Mouse (Mus musculus) gastrocnemius, postnatal 10 days (tissue): Measurements from ENCODE around the gene Plpp1. TPM values are rescaled to one million over a fixed set of nuclear protein-coding genes. Genes with fewer than 3 reads are reported as not detected.

Source experiments
- DNase-seq: peaks from one replicate; pipeline ENCODE4 v3.0.0; 2021; ENCODE audit warnings: mixed read lengths
- long read RNA-seq, 2 experiments: library from polyadenylated mRNA; stranded (forward); transcript quantifications; one replicate each; pipeline ENCODE4 v2.0.0; 2021
- total RNA-seq, 2 experiments: library from RNA; stranded (reverse); gene quantifications; 2 replicates each; pipeline ENCODE4 v1.2.3; 2021

Plpp1 gene
- total RNA-seq = 10 to 100 TPM; 78.3 to 89.9 TPM
- long read RNA-seq, experiment 1, transcript Plpp1-202 (6 exons, 1,272 nt) = minor isoform, 56 of 137 reads
- long read RNA-seq, experiment 1, transcript Plpp1-201 (6 exons, 1,598 nt) = major isoform, 69 of 137 reads
- long read RNA-seq, experiment 1, partial matches to known transcripts = 2 of 137 reads
- long read RNA-seq, experiment 1, other reads (novel, unspliced or antisense) = 10 of 137 reads
- long read RNA-seq, experiment 2, transcript Plpp1-201 (6 exons, 1,598 nt) = major isoform, 73 of 162 reads
- long read RNA-seq, experiment 2, transcript Plpp1-202 (6 exons, 1,272 nt) = minor isoform, 72 of 162 reads
- long read RNA-seq, experiment 2, partial matches to known transcripts = 1 of 162 reads
- long read RNA-seq, experiment 2, other reads (novel, unspliced or antisense) = 16 of 162 reads

DNA sequence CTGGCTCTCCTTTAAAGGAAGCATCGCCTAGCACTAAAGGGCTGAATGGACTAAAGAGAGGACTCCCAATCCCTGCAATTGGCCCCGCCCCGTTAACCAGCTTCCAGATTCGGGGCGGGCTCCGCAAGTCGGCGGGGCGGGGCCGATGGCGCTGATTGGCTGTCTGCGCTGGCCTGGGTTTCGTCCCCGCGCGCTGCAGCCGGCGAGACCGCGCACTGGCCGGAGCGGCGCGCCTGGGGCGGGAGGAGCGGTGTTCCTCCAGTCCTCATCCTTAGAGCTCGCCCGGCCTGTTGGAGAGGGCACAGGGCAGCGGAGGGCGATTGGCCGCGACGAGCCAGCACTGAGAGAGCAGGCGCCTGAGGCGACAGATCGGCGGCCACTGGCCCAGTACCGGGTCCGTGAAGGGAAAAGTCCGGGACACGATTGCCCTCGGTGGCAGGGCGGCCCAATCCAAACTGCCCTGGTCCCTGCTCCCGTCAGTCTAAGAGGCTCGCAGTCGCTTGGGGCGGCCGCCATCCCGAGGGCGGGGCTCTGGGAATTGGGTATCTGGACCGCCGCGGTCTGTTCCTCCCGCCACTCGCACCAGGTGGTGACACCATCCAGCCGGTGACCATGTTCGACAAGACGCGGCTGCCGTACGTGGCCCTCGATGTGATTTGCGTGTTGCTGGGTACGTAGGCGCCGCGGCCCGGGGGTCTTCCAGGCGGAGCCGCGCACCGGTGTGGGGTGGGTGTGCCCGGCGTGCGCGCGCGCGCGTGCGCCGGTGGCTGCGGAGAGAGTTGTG is at the start of gene Plpp1:
Plpp1 (plus strand) TSS at position 196 of the 784 bp plus-strand sequence.
- DNase-seq = peak; percentile 98

DNA sequence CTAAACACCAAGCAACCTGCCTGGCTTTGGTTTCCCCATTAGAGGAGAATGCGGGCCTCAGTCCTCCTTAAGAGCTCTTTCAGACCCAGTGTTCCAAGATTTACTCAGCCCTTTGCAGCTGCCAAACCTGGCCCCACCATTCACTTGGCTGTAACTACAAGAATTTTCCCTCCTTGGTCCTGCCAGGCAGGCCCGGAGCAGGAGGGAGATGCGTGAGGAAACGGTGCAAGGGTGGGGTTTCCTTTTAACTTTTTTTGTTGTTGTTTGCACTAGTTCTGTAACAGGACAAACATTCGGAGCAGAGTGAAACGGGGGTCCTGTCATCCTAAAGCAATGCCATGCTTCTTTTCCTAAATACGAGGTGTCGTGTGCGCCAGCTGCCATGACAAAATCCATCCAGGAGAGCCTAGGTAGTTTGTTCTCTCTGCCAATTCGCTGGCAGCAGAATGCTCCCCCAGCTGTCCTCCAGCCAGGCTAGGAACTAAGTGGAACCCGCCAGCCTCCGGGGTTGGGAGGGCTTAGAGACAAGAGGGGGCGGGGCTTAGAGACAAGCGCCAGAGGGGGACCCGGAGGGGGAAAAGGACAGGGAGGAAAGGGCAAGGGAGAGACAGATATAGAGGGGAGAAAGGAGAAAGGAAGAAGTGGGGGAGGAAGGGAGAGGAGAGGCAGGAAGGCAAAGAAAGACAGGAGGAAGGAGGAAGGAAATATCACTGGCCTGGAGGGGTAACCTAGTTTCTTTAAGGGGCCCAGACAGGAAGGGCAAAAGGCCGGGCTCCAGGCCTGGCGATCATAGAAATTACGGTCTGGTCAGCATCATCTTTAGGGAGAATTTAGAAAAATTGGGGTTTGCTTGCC is 48.9 kb upstream of the Plpp1 start:
- DNase-seq = peak; percentile 73

DNA sequence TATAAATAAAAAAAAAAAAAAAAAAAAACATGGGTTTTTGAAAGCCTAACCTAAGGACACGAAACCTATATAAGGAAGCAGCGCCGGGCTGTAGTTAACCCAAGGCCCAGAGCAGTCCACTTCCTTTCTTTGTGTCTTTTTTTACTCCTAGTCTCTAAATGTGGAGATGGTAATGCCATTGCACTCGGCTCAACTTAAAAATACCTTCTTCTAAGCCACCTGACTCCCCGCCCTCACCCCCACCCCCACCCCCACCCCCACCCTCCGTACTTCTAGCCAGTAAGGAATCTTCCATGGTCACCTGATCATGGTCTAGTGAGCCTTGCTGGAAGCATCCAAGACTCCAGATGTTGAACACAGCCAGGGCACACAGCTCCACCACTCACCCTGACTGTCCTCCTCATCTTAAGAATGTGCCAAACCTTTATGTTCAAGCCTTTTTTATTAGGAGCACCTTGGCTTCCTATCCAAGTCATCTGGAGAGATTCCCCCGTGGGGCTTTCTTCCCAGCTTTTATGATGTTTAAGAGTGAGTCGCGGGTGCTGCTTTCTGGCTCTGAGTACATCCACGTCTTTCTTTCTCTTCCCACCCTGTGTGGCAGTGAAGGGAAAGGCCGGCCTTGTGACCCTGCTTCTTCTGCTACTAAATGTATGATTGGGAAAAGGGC is 48.1 kb upstream of the Plpp1 start:
- DNase-seq = no peak

DNA sequence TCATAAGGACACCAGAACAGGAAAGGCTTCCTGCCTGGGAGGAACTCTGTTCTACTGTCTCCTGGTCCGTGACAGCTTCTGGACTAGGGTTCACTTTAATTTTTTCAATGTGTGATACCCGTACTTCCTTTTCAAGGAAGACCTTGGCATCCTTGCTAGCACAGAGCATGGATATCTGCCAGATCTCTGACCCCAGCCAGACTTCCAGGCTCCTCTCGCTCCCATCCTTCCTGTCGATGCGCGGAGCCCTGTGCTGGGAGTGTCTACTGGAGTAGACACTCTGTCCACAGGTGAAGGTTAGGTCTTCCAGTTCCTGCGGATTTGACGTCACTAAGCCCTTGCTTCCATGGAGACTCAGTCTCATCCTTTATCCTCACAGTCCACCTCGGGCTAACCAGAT is 47.1 kb upstream of the Plpp1 start:
- DNase-seq = no peak

DNA sequence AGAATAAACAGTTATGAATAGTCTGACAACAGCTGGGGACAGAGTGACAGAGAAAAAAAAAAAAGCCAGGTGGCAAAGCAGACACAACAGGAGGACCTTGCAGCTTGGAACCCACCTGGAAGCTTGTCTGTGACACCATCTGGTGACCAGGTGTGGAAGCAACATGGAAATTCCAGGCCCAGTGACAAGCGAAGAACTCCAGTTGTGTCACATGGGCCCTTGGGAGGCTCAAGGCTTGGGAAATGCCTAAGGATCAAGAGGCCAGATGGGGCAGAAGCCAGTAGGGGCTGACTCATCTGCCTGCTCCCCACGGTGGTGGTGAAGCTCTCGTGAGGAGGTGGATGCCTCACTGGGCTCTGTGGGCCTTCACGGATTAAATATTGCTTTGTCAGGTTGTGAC is 45.7 kb upstream of the Plpp1 start:
- no peak for DNase-seq

DNA sequence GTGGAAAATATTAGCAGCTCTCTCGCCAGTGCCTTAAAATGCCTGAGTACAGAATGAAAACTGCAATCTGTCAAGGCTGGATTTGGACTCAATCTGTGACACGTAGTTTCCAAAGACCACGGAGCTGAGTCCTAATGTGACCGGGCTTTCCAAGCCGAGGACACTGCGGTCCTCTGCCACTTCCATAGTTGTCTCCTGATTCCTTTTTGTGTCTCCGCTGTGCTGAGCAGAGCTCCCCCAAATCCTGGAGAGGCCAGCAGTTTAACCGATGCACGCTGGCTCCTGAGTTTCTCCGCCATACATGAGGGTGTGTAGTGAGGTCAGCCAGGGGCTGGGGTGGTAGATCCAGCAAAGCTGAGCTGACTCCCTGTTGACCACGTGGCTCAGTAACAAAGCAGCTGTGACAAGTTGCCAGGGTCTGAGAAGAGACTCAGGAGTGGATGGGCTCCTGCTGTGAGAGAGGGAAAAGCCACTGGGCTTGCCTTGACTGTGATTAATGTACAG is 45.0 kb upstream of the Plpp1 start:
- DNase-seq = peak; percentile 29

DNA sequence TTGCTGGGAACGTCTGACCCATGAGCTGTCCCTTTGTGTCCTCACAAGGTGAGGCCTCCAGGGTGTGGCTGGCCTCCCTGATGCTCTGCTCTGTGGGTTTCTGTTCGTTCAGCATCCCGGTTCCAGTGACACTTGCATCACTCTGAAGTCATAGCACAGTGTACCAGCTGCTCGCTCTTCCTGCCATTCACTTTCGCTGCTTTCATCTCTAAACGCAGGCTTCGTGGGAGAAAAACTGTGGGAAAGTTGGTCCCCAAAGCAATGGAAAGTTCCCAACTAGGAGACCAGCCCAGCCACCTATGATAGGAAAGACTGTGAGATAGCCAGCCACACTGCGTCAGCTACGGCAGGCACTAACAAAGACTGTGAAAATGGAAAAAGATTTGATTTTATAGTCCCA is 43.2 kb upstream of the Plpp1 start:
- DNase-seq = no peak

DNA sequence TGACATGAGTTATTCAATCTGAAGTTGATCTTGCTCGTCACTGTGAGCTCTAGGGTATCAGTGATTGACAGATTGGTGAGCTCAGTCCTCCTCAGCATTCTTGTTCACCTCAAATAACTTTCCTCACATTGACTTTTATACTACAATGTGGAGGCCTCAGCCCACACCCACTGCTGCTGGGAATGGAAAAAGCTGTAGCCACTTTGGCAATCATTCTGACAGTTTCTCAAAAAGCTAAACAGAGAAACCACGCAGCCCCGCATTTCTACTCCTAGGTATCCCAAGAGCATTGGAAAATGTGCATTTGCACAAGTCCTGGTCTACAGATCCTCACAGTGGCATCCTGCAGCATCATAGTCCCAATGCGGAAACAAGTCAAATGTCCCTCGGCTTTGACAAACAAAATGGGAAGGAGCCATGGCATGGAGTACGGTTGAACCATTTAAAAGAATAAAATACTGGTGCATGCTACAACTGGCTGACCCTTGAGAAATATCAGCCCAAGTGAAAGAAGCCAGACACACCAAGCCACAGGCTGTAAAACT is 42.0 kb upstream of the Plpp1 start:
- no peak for DNase-seq

DNA sequence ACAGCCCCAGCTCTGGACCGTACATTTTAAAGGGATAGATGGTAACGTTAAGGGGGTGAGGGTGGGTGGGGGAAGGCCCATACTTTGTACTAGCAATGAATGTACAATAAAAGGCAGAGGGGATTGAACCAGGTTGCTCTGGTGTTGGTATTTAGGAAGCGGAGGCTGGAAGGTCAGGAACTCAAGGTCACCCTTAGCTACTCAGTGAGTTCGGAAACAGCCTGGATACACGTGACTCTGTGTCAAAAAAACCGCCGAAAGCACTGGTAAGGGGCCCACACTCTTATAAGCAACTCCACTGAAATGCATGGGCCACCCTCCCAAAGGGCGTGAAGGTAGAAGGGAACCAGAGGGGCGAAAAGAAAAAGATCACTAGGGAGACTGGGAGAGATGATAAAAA is 41.2 kb upstream of the Plpp1 start:
- DNase-seq = no peak

DNA sequence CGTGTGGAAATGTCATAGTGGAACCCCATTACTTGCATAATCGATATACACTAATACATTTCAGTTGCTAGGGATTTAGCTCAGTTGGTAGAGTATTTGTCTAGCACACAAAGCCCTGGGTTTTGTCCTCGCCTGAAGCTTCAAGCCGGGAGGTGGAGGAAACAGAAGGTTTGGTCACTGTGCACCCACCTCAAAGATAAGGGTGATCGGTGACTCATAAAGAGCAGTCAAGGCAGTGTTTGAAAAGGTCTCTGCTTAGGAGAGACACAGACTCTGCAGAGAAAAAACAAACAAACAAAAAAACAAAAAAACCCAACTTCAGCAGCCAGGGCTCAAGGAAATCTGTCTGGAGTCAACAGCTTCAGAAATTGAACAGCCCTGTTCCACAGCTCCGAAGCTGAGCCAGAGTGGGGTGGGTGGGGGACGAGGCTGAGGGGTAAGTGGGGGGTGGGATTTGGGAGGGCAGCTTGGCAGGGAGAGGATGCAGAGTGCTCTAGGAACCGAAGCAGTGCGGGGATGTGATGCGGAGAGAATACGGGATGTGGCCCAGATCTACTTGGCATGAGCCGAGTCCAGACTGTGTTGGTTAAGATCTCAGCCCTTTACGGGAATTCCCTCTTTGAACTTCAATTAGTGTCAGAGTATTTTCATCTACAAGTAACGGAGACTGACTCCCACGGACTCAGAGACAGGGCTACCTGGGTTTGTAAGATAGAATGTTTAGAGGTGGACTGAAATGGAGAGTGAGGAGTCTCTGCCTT is 40.6 kb upstream of the Plpp1 start:
- DNase-seq = no peak

DNA sequence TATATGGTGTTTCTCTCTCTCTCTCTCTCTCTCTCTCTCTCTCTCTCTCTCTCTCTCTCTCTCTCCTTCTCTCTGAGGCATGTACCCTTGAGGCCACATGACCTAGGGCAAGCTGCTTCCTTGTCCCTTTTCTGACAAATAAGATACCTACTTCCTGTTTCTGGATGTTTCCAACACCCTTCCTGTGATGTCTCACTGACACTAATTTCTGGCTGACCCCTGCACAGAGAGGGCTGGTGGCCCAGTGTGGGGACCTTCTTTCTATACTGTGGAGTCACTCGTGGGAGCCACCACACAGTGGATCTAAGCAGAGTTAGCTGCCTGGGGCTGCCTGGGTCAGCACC is 40.1 kb upstream of the Plpp1 start:
- no peak for DNase-seq

DNA sequence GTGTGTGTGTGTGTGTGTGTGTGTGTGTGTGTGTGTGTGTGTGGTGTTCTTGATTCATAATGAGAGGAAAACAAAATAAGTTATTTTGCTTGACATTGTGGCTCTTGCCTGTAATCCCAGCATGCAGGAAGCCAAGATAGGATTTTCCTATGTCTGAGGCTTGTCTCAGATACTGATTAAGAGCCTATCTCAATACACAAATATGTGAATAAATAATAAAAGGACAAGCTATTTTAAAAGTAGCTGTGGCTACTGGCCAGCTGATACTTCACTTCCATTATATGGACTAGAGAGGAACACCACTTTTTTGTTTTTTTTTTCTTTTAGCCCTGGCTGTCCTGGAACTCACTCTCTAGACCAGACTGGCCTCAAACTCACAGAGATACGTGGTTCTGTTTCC is 38.8 kb upstream of the Plpp1 start:
- no peak for DNase-seq

DNA sequence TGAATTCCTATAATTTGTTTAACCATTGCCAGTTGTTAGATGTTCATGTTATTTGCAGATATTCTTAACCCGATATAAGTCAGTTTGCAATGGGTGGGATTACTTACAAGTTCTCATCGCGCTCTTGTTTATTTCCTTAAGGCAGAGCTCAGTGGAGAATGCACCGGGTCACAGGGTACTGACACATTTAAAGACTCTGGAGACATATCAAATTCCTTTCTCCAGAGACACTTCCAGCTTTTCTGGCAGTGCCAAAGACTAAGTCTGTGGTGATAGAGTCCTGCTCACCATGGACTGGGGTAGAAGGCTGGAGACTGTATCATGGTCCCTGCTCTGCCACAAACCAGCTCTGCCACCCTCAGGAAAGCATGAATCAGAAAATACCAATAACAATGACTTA is 38.0 kb upstream of the Plpp1 start:
- no peak for DNase-seq

DNA sequence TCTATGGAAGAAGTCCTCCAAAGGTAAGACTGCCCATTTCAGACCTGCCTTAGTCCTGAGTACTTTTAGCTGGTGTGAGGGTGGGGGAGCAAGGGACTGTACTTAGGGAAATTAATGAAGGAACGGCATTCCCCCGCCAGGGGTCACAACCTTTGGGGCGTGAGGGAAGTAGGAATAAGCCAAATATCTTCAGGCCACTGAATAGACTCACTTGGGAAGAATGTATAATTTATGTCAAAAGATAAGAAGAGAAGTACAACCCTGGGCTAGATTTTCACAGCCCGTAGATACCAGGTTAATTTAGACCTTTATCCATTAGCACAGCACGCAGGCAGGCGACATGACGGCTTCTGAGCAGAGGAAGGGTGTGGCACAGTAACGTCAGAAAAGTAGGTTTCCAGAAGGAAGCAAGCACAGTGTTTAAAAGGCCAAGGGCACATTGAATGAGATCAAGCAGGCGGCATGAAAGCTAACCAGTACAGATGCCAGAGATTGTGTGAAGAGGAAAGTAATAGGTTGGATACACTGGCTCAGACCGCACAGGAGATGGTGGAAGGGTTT is 37.0 kb upstream of the Plpp1 start:
- DNase-seq = no peak

DNA sequence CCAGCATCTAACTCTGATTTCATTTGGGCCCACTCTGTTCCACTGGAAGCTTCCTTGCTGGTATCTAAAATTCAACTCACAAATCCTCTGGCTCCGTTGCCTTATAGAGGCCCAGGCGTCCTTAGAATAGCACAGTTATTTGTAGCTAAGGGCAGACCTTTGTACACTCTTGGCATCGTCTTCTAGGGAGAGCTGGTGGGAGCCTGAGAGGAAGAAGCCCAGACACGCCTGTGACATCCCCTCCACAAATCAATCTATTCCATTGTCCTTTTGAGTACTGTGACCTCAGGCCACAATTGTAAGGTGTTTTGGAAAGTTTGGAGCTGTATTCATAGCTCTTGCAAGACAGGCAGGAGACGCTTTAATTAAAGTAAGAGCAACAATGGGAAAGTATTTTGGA is 36.0 kb upstream of the Plpp1 start:
- no peak for DNase-seq

DNA sequence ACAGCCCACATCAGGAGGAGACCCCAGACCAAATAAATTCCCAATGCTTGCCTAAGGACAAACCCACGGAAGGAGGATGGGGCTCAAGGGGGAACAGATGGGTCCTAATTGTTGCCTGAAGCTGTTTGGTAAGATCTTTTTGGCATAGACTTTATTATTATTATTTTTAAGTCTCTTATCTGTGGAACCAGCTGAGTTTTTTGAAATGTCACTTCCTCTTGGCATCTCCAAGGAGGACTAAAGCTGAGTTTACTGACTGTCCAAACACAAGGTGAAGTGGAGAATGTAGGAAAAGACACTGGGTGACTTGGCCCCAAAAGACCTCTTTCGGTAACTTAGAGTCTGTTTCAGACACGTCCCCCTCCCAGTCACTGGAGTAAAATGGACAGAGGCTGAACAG is 34.9 kb upstream of the Plpp1 start:
- no peak for DNase-seq

DNA sequence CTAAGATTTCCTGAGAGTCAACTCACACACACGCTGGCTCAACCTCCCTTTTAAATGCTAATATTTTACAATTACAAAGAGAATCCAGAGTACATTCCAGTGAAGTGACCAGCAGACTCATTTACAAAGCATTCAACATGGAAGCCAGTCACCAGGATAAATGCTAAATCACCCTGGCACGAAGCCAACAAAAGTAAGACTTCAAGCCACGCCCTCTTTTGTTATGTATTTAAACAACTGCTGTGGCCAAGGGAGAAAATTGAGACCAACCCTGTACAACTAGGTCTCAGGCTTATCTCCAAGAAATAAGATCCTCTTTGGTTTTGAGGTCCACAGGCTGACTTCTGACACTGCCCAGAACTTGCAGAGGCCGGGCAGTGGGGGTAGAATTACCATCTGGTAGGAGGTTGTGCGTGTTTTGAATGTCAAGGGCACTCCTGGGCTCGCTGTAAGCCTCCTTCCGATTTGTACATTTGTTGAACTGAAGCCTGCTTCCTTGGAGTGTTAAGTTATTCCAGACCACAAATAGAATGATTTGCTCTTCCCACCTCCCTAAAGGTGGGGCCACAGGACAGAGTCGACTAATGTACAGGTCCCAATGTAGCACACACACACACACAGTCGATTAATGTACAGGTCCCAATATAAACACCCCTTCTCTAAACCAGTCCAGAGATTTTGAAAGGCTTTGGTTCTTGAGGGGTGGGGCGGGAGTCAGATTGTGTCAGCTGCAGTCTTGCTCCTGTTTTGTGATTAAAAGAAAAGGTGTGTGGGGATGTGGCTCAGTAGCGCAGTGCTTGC is 29.9 kb upstream of the Plpp1 start:
- no peak for DNase-seq

DNA sequence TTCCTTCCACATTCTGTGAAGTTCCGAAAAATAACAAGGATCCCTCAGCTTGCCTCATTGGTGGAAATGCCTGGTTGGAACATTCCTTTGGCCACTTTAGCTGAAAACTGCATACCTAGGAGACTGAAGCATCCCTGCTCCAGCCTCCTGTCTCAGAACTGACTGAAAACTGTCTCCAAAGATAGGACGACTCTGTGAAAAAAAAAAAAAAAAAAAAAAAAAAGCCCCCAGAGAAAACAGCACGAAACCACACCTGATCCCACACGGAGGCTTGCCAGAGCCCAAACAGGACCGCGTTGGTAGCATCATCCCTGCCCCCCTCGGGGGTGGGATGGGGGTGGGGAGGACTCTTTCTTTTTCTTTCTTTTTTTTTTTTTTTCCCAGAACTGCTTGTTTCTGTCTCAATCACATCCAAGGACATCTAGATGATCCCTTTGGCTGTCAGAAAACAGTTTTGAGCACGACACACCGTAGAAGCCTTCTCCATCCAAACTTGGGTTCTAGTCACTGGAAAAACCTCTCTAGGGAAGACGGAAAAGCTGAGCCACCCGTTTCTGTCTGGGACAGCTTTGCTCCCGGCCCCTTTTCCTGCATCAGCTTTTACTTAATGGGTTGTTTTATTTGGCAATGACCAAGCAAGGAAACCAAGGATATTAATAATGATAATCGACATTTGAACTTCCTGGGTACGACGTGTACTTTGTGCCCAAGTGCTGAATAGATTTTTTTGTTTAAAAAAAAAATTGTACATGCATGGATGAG is 29.0 kb upstream of the Plpp1 start:
- no peak for DNase-seq

DNA sequence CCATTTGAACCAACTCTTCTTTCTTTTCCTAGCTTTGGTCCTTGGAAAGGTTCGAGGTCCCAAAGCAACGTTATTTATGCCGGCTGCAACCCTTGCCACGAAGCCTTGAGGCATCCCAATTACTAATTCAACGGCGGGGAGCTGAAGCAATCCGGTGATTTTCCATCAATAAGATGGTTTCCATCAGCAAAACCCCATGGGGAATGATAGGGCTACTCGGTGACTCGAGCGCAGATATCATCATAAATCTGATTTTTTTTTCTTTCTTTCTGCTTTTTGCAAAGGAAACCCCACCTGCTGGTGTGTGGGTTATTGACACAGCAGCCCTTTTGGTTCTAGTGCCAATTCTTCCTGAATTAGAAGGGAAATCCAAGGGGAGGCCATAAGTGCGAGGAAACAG is 28.3 kb upstream of the Plpp1 start:
- DNase-seq = no peak
